Mouse (Mus musculus): ENCODE measurements at regions not wholly inside any gene's neighbourhood (a gene's known extent, or its start where the extent isn't known, plus 50 kb on each side); places are given as distances from the start of the nearest gene placed in this dataset.

- H3K36me3 ChIP-seq (ENCODE audit: control insufficient read depth, insufficient read depth, low read length): no peaks in the 10 kb centered on the region
- no peaks in the 10 kb centered on the region for H3K4me1 ChIP-seq (replicated peaks; ENCODE audit: control insufficient read depth, insufficient read depth, low read length)
- 88% methylated on average over 10 of the region's 10 CpGs for WGBS
- TF ChIP-seq POLR2A (IDR thresholded peaks at IDR 0.05; ENCODE audit: control insufficient read depth, extremely low read depth, insufficient read depth, low read length, poor library complexity) (no peak), CTCF (IDR thresholded peaks at IDR 0.05; ENCODE audit: borderline replicate concordance, control insufficient read depth, extremely low read depth, insufficient read depth, low read length, poor library complexity) (no peak)
- H3K27ac ChIP-seq (ENCODE audit: control insufficient read depth, insufficient read depth, low read length): no peak overlapping the region
- no peak for DNase-seq
- no peaks in the 10 kb centered on the region for H3K27me3 ChIP-seq (ENCODE audit: control insufficient read depth, insufficient read depth, low read length)
- no peak overlapping the region for H3K4me3 ChIP-seq (ENCODE audit: control insufficient read depth, insufficient read depth, low read length)
Observed at GRCm38 (mm10) chr17:48680331-48680730, 225.6 kb downstream of the Unc5cl start.

GRCm38 (mm10) chr17:48688944-48689343 lies 234.2 kb downstream of the Unc5cl start:
- no peaks in the 10 kb centered on the region for H3K27me3 ChIP-seq (ENCODE audit: control insufficient read depth, insufficient read depth, low read length)
- no peak overlapping the region for H3K4me3 ChIP-seq (ENCODE audit: control insufficient read depth, insufficient read depth, low read length)
- H3K36me3 ChIP-seq (ENCODE audit: control insufficient read depth, insufficient read depth, low read length): no peaks in the 10 kb centered on the region
- DNase-seq: no peak
- 69% methylated on average over 2 of the region's 2 CpGs for WGBS
- no peak overlapping the region for H3K27ac ChIP-seq (ENCODE audit: control insufficient read depth, insufficient read depth, low read length)
- no peak for TF ChIP-seq POLR2A (IDR thresholded peaks at IDR 0.05; ENCODE audit: control insufficient read depth, extremely low read depth, insufficient read depth, low read length, poor library complexity)
- no peak for TF ChIP-seq CTCF (IDR thresholded peaks at IDR 0.05; ENCODE audit: borderline replicate concordance, control insufficient read depth, extremely low read depth, insufficient read depth, low read length, poor library complexity)
- no peaks in the 10 kb centered on the region for H3K4me1 ChIP-seq (replicated peaks; ENCODE audit: control insufficient read depth, insufficient read depth, low read length)

- Histone ChIP-seq H3K36me3 (ENCODE audit: control insufficient read depth, insufficient read depth, low read length) (no peaks in the 10 kb centered on the region), H3K27me3 (ENCODE audit: control insufficient read depth, insufficient read depth, low read length) (no peaks in the 10 kb centered on the region), H3K4me1 (replicated peaks; ENCODE audit: control insufficient read depth, insufficient read depth, low read length) (no peaks in the 10 kb centered on the region), H3K4me3 (ENCODE audit: control insufficient read depth, insufficient read depth, low read length) (no peak overlapping the region), H3K27ac (ENCODE audit: control insufficient read depth, insufficient read depth, low read length) (no peak overlapping the region)
- WGBS: 96% methylated on average over 5 of the region's 5 CpGs
- no peak for TF ChIP-seq POLR2A (IDR thresholded peaks at IDR 0.05; ENCODE audit: control insufficient read depth, extremely low read depth, insufficient read depth, low read length, poor library complexity)
- no peak for TF ChIP-seq CTCF (IDR thresholded peaks at IDR 0.05; ENCODE audit: borderline replicate concordance, control insufficient read depth, extremely low read depth, insufficient read depth, low read length, poor library complexity)
- DNase-seq: no peak
Observed at GRCm38 (mm10) chr17:48698456-48698855, 233.7 kb upstream of the Lrfn2 start.

GRCm38 (mm10) chr17:48700591-48700990 lies 231.6 kb upstream of the Lrfn2 start:
- Histone ChIP-seq H3K4me3 (ENCODE audit: control insufficient read depth, insufficient read depth, low read length) (no peak overlapping the region), H3K4me1 (replicated peaks; ENCODE audit: control insufficient read depth, insufficient read depth, low read length) (no peaks in the 10 kb centered on the region), H3K27me3 (ENCODE audit: control insufficient read depth, insufficient read depth, low read length) (no peaks in the 10 kb centered on the region), H3K36me3 (ENCODE audit: control insufficient read depth, insufficient read depth, low read length) (no peaks in the 10 kb centered on the region), H3K27ac (ENCODE audit: control insufficient read depth, insufficient read depth, low read length) (no peak overlapping the region)
- TF ChIP-seq CTCF (IDR thresholded peaks at IDR 0.05; ENCODE audit: borderline replicate concordance, control insufficient read depth, extremely low read depth, insufficient read depth, low read length, poor library complexity) (no peak), POLR2A (IDR thresholded peaks at IDR 0.05; ENCODE audit: control insufficient read depth, extremely low read depth, insufficient read depth, low read length, poor library complexity) (no peak)
- 34% methylated on average over 10 of the region's 10 CpGs for WGBS
- peak; percentile 1 for DNase-seq

- H3K36me3 ChIP-seq (ENCODE audit: control insufficient read depth, insufficient read depth, low read length): no peaks in the 10 kb centered on the region
- no peaks in the 10 kb centered on the region for H3K27me3 ChIP-seq (ENCODE audit: control insufficient read depth, insufficient read depth, low read length)
- no peaks in the 10 kb centered on the region for H3K4me1 ChIP-seq (replicated peaks; ENCODE audit: control insufficient read depth, insufficient read depth, low read length)
- no peak overlapping the region for H3K4me3 ChIP-seq (ENCODE audit: control insufficient read depth, insufficient read depth, low read length)
- TF ChIP-seq POLR2A (IDR thresholded peaks at IDR 0.05; ENCODE audit: control insufficient read depth, extremely low read depth, insufficient read depth, low read length, poor library complexity): no peak
- no peak for TF ChIP-seq CTCF (IDR thresholded peaks at IDR 0.05; ENCODE audit: borderline replicate concordance, control insufficient read depth, extremely low read depth, insufficient read depth, low read length, poor library complexity)
- WGBS: 63% methylated on average over 4 of the region's 4 CpGs
- H3K27ac ChIP-seq (ENCODE audit: control insufficient read depth, insufficient read depth, low read length): no peak overlapping the region
- no peak for DNase-seq
Observed at GRCm38 (mm10) chr17:48720506-48720905, 211.7 kb upstream of the Lrfn2 start.

- WGBS: 88% methylated on average over 10 of the region's 10 CpGs
- TF ChIP-seq POLR2A (IDR thresholded peaks at IDR 0.05; ENCODE audit: control insufficient read depth, extremely low read depth, insufficient read depth, low read length, poor library complexity) (no peak), CTCF (IDR thresholded peaks at IDR 0.05; ENCODE audit: borderline replicate concordance, control insufficient read depth, extremely low read depth, insufficient read depth, low read length, poor library complexity) (no peak)
- no peak for DNase-seq
Observed at GRCm38 (mm10) chr17:48723286-48723685, 208.9 kb upstream of the Lrfn2 start.

GRCm38 (mm10) chr17:48724513-48725112 lies 207.6 kb upstream of the Lrfn2 start:
- Histone ChIP-seq H3K27ac (ENCODE audit: control insufficient read depth, insufficient read depth, low read length) (no peak overlapping the region), H3K4me3 (ENCODE audit: control insufficient read depth, insufficient read depth, low read length) (no peak overlapping the region)

More at GRCm38 (mm10) chr17:48723286-48723685, 208.9 kb upstream of the Lrfn2 start:
- H3K36me3 ChIP-seq (ENCODE audit: control insufficient read depth, insufficient read depth, low read length): no peaks in the 10 kb centered on the region
- no peaks in the 10 kb centered on the region for H3K27me3 ChIP-seq (ENCODE audit: control insufficient read depth, insufficient read depth, low read length)
- H3K27ac ChIP-seq (ENCODE audit: control insufficient read depth, insufficient read depth, low read length): no peak overlapping the region
- H3K4me1 ChIP-seq (replicated peaks; ENCODE audit: control insufficient read depth, insufficient read depth, low read length): no peaks in the 10 kb centered on the region
- no peak overlapping the region for H3K4me3 ChIP-seq (ENCODE audit: control insufficient read depth, insufficient read depth, low read length)

More at GRCm38 (mm10) chr17:48724513-48725112, 207.6 kb upstream of the Lrfn2 start:
- no peak for DNase-seq
- no peaks in the 10 kb centered on the region for H3K4me1 ChIP-seq (replicated peaks; ENCODE audit: control insufficient read depth, insufficient read depth, low read length)
- TF ChIP-seq POLR2A (IDR thresholded peaks at IDR 0.05; ENCODE audit: control insufficient read depth, extremely low read depth, insufficient read depth, low read length, poor library complexity) (no peak), CTCF (IDR thresholded peaks at IDR 0.05; ENCODE audit: borderline replicate concordance, control insufficient read depth, extremely low read depth, insufficient read depth, low read length, poor library complexity) (no peak)
- H3K36me3 ChIP-seq (ENCODE audit: control insufficient read depth, insufficient read depth, low read length): no peaks in the 10 kb centered on the region
- H3K27me3 ChIP-seq (ENCODE audit: control insufficient read depth, insufficient read depth, low read length): no peaks in the 10 kb centered on the region
- WGBS: 74% methylated on average over 11 of the region's 11 CpGs
